Mouse (Mus musculus) kidney, postnatal 4 days (tissue): ENCODE results near the gene Lrtm2.
"Not testable (repeated sequence)": the region's sequence is repeated elsewhere in the genome, so short reads cannot be mapped to it uniquely, and the experiment has no call there.

ENCODE experiments used
- DNase-seq, 2 experiments: peaks; one replicate each; pipeline ENCODE4 v3.0.0; 2021; ENCODE audit warnings: mixed read lengths in 2 of 2

Lrtm2 gene

GRCm38 (mm10) chr6:119330506-119330905 lies at the start of gene Lrtm2:
TSS of gene Lrtm2 (minus strand) at chr6:119330766.
- peak; percentile 45 to 58 for DNase-seq

GRCm38 (mm10) chr6:119378631-119379030 lies 48.1 kb upstream of the Lrtm2 start:
- DNase-seq, result no peak

- DNase-seq, result no peak
Observed at GRCm38 (mm10) chr6:119377613-119378012, 47.0 kb upstream of the Lrtm2 start.

GRCm38 (mm10) chr6:119375035-119375434 lies 44.5 kb upstream of the Lrtm2 start:
- DNase-seq, result no peak

GRCm38 (mm10) chr6:119373000-119373705 lies 42.6 kb upstream of the Lrtm2 start:
- no peak for DNase-seq

GRCm38 (mm10) chr6:119372237-119372636 lies 41.7 kb upstream of the Lrtm2 start:
- DNase-seq, result no peak

GRCm38 (mm10) chr6:119371624-119372023 lies 41.1 kb upstream of the Lrtm2 start:
- no peak for DNase-seq

GRCm38 (mm10) chr6:119367382-119367781 lies 36.8 kb upstream of the Lrtm2 start:
- DNase-seq, result no peak

- not testable (repeated sequence) for DNase-seq
Observed at GRCm38 (mm10) chr6:119366800-119367199, 36.2 kb upstream of the Lrtm2 start.

GRCm38 (mm10) chr6:119363593-119363992 lies 33.0 kb upstream of the Lrtm2 start:
- DNase-seq, result no peak

- DNase-seq, result no peak
Observed at GRCm38 (mm10) chr6:119360925-119361702, 30.5 kb upstream of the Lrtm2 start.

GRCm38 (mm10) chr6:119360250-119360649 lies 29.7 kb upstream of the Lrtm2 start:
- not testable (repeated sequence) for DNase-seq

GRCm38 (mm10) chr6:119358020-119358571 lies 27.5 kb upstream of the Lrtm2 start:
- DNase-seq, result no peak

- DNase-seq, result no peak
Observed at GRCm38 (mm10) chr6:119352501-119352900, 21.9 kb upstream of the Lrtm2 start.

- DNase-seq, result no peak
Observed at GRCm38 (mm10) chr6:119351656-119352055, 21.1 kb upstream of the Lrtm2 start.

- no peak for DNase-seq
Observed at GRCm38 (mm10) chr6:119350703-119351198, 20.2 kb upstream of the Lrtm2 start.

- DNase-seq, result peak; percentile 90 to 93
Observed at GRCm38 (mm10) chr6:119348234-119348633, 17.7 kb upstream of the Lrtm2 start.

GRCm38 (mm10) chr6:119347813-119348212 lies 17.2 kb upstream of the Lrtm2 start:
- no peak for DNase-seq

GRCm38 (mm10) chr6:119346257-119346656 lies 15.7 kb upstream of the Lrtm2 start:
- no peak for DNase-seq

GRCm38 (mm10) chr6:119341409-119341808 lies 10.8 kb upstream of the Lrtm2 start:
- no peak for DNase-seq

- no peak for DNase-seq
Observed at GRCm38 (mm10) chr6:119338121-119338912, 7.8 kb upstream of the Lrtm2 start.

- no peak for DNase-seq
Observed at GRCm38 (mm10) chr6:119337287-119337686, 6.7 kb upstream of the Lrtm2 start.

GRCm38 (mm10) chr6:119336124-119336523 lies 5.6 kb upstream of the Lrtm2 start:
- DNase-seq, result no peak
